Mouse (Mus musculus) embryonic facial prominence, embryonic 11.5 days (tissue): ENCODE measurements around the gene Abl1. TPM values are rescaled to one million over a fixed set of nuclear protein-coding genes. Genes with fewer than 3 reads are reported as not detected.

Experiments
- ATAC-seq: fragments of 200-750 bp; cut with Nextera tagmentation; replicated peaks from 2 replicates; pipeline ENCODE4 v1.8.0; 2017; ENCODE audit warnings: low read depth; ENCODE audit not compliant: insufficient number of reproducible peaks, low FRiP score, low TSS enrichment
- DNase-seq: peaks from one replicate; pipeline ENCODE4 v3.0.0-alpha.2; 2015; ENCODE audit warnings: low spot score
- H3K27ac ChIP-seq: fragments of 300-500 bp; sonication (generic); replicated peaks from 2 replicates; pipeline ENCODE4 v1.5.1; 2014; ENCODE audit warnings: mild to moderate bottlenecking, low read depth, low read length, control low read depth
- H3K27me3 ChIP-seq: fragments of 300-500 bp; sonication (generic); 2 replicates; pipeline ENCODE4 v1.6.1; 2014; ENCODE audit warnings: mild to moderate bottlenecking, low read length, moderate library complexity, mixed read lengths; ENCODE audit not compliant: control insufficient read depth, insufficient read depth
- H3K36me3 ChIP-seq: fragments of 300-500 bp; sonication (generic); replicated peaks from 2 replicates; pipeline ENCODE4 v1.6.1; 2014; ENCODE audit warnings: low read depth, mild to moderate bottlenecking, low read length, moderate library complexity, mixed read lengths; ENCODE audit not compliant: control insufficient read depth, insufficient read depth
- H3K4me1 ChIP-seq: fragments of 300-500 bp; sonication (generic); 2 replicates; pipeline ENCODE4 v1.6.1; 2014; ENCODE audit warnings: low read length, mixed read lengths; ENCODE audit not compliant: control insufficient read depth, insufficient read depth
- H3K4me2 ChIP-seq: fragments of 300-500 bp; sonication (generic); 2 replicates; pipeline ENCODE4 v1.6.1; 2014; ENCODE audit warnings: low read depth, mild to moderate bottlenecking, control low read depth, low read length, moderate library complexity
- H3K4me3 ChIP-seq: fragments of 300-500 bp; sonication (generic); 2 replicates; pipeline ENCODE4 v1.5.1; 2014; ENCODE audit warnings: low read depth, low read length, control low read depth
- H3K9ac ChIP-seq: fragments of 300-500 bp; sonication (generic); replicated peaks from 2 replicates; pipeline ENCODE4 v1.6.1; 2014; ENCODE audit warnings: mild to moderate bottlenecking, control low read depth, low read length
- H3K9me3 ChIP-seq: fragments of 300-500 bp; sonication (generic); replicated peaks from 2 replicates; pipeline ENCODE4 v1.6.1; 2016; ENCODE audit warnings: mild to moderate bottlenecking, low read length, inconsistent platforms, mixed read lengths; ENCODE audit not compliant: control insufficient read depth
- WGBS: fragments of 180-500 bp; shearing (Covaris S2); extraction: QIAGEN DNeasy Blood & Tissue Kit; methylation state at CpG from one replicate; pipeline ENCODE4 v1.1.7; 2014; 5-methylcytosine and 5-hydroxymethylcytosine counted together
- polyA plus RNA-seq: library from polyadenylated mRNA; unstranded; fragments of >200 nt; fragmentation: Nextera tagmentation; extraction: Ambion mirVana; gene quantifications from 2 replicates; pipeline ENCODE4 v1.2.1, GENCODE M21; 2014

The Abl1 gene
- polyA plus RNA-seq, 1 experiment from 2014 or later = 39.5 TPM

DNA sequence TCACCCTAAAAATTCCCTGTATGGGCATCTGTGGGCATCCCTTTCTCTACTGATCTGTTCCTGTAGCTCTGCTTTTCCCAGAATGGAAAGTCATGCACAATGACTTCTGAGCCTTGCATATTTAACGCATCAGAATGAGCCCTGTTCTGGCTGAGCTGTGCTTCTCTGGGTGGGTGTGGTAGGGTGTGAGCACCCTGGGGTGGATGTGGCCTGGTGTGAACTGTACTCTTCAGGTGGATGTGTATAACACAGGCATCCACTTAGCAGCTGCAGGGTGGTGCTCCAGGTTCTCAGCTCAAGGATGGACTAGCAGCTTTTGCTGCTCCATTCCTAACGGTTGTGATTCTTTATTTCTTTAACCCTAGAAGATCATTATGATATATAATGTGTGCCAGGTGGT lies 31.8 kb downstream of the Abl1 start:
- no peak overlapping the region for H3K4me2 ChIP-seq
- no peaks in the 10 kb centered on the region for H3K27me3 ChIP-seq
- no peak overlapping the region for H3K4me3 ChIP-seq
- no peak overlapping the region for H3K9ac ChIP-seq
- DNase-seq (no peak), ATAC-seq (no peak)
- H3K4me1 ChIP-seq = no peaks in the 10 kb centered on the region
- WGBS = 85% methylated on average over 2 of the region's 2 CpGs
- no peak overlapping the region for H3K27ac ChIP-seq
- no peaks in the 10 kb centered on the region for H3K36me3 ChIP-seq
- no peaks in the 10 kb centered on the region for H3K9me3 ChIP-seq

DNA sequence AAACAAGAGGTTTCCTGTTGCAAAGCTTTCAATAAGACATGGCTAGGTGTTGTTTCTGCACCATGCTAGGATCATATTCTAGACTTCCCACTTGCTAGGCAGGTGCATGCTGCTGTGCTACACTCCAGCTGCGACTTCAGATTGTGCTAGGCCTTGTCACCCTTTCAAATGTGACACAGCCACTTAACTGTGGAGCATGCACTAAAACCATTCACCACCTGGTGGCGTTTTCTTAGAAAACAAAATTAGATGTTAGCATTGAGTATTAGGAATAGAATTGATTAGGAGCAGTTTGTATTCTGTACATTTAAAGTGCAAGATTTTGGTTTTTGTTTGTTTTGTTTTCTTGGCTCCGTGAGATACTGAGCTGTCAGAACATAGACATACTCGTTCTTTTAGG lies 32.6 kb downstream of the Abl1 start:
- Histone ChIP-seq H3K4me3 (no peak overlapping the region), H3K9me3 (no peaks in the 10 kb centered on the region), H3K4me1 (no peaks in the 10 kb centered on the region), H3K27me3 (no peaks in the 10 kb centered on the region), H3K36me3 (no peaks in the 10 kb centered on the region), H3K9ac (no peak overlapping the region), H3K4me2 (no peak overlapping the region), H3K27ac (no peak overlapping the region)
- DNase-seq = peak; percentile 34
- 59% methylated on average over 4 of the region's 4 CpGs for WGBS
- no peak for ATAC-seq

DNA sequence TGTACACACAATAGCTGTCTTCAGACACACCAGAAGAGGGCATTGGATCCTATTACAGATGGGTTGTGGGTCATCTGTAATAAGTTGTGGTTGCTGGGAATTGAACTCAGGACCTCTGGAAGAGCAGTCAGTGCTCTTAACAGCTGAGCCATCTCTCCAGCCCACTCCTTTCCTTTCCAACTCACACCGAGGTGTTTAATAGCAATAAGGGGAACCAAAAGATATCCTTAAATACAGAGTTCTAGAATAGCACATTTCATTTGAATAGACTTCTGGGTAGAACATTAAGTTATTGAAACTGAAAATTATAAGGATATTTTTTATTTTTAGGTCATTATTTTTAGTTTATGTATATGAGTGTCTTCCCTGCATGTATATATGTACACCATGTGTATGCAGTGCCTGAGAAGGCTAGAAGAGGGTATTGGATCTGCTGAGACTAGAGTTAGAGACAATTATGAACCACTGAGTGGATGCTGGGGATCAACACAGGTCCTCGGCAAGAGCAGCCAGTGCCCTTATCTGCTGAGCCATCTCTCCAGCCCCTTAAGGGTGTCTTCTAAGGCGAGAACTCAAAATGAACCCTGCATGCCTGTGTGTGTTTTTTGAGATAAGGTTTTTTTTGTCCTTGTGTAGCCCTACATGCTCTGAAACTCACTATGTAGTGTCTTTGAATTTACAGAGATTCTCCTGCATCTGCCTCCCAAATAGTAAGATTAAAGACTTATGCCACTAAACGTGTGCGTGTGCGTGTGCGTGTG lies 36.7 kb downstream of the Abl1 start:
- Histone ChIP-seq H3K9ac (no peak overlapping the region), H3K27ac (no peak overlapping the region), H3K9me3 (no peaks in the 10 kb centered on the region), H3K36me3 (no peaks in the 10 kb centered on the region), H3K4me2 (no peak overlapping the region), H3K27me3 (no peaks in the 10 kb centered on the region), H3K4me3 (no peak overlapping the region), H3K4me1 (no peaks in the 10 kb centered on the region)
- 92% methylated on average over 7 of the region's 7 CpGs for WGBS
- ATAC-seq (no peak), DNase-seq (no peak)

DNA sequence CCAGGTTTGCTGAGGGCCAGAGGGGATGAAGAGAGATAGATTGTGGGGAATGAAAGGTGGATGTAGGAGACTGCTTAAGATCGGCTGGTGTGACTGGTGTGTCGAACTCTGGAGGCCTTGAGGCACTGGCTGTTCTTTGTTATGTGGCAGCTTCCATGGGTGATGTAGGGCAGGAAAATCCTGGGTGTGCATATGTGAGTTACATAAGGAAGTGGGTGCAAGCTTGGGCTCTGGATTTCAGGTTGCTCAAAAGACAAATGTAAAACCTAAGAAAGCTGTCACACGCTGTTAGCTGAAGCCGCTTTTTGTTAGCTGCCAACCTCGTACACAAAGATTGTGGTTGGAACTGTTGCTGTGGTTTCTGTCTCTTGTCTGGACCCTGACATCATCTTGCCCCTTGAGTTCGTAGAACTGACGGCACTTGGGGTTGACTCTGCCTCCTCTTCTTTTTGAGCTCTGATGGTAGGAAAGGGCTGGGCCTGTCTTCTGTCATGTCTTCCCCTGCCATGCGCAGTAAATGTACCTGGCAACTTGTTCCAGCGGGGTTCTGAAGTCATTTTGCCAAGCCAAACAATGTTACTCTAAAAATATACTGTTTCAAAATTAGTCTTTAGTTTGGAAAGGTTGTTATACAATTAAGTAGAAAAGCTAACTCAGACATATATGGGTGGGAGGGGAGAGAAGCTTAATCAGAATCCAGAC lies 39.6 kb downstream of the Abl1 start:
- H3K9ac ChIP-seq = no peak overlapping the region
- DNase-seq (no peak), ATAC-seq (no peak)
- no peaks in the 10 kb centered on the region for H3K36me3 ChIP-seq
- no peak overlapping the region for H3K4me2 ChIP-seq
- 83% methylated on average over 9 of the region's 9 CpGs for WGBS
- no peak overlapping the region for H3K27ac ChIP-seq
- no peaks in the 10 kb centered on the region for H3K27me3 ChIP-seq
- no peaks in the 10 kb centered on the region for H3K4me1 ChIP-seq
- H3K9me3 ChIP-seq = no peaks in the 10 kb centered on the region
- H3K4me3 ChIP-seq = no peak overlapping the region

DNA sequence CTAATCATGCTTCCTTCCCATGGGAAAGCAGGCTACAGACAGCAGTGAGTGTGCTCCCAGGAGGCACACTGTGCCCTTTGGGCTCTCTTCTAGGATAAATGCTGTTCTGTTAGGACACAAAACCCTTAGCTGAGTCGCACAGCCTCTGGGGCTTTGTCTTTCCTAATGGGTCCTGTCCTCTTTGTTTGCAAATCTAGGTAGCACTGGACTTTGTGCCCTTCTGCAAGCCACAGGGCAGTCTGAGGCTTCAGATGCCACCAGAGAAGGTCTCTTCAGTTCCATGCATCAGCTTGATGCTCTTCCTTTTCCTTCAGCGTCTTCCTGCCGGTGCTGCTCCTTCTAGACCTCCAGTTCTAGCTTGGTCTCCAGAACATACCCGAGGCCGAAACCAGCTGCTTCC lies 42.5 kb downstream of the Abl1 start:
- no peak for ATAC-seq
- 90% methylated on average over 5 of the region's 5 CpGs for WGBS
- no peak overlapping the region for H3K4me2 ChIP-seq
- no peak overlapping the region for H3K9ac ChIP-seq
- no peaks in the 10 kb centered on the region for H3K4me1 ChIP-seq
- no peak for DNase-seq
- no peaks in the 10 kb centered on the region for H3K27me3 ChIP-seq
- no peaks in the 10 kb centered on the region for H3K9me3 ChIP-seq
- H3K4me3 ChIP-seq = no peak overlapping the region
- H3K36me3 ChIP-seq = no peaks in the 10 kb centered on the region
- H3K27ac ChIP-seq = no peak overlapping the region

DNA sequence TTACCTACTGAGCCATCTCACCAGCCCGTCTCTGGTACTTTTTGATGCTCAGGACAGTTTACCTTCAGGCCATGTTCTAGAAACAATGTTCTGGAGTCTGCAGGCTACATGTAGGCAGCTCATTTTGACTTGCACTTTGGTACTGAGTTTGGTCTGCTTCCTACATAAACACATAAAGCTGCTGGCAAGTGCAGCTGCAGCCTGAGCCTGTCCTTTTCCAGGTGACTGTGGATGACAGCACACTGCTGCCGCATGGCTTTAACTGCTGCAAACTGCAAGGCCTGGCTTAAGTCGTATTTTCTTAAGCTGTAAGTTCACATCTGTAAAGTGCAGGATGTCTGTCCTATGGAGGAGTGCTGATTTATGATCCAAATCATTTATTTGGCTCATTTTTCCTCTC lies 44.3 kb downstream of the Abl1 start:
- Histone ChIP-seq H3K4me2 (no peak overlapping the region), H3K9ac (no peak overlapping the region), H3K4me3 (no peak overlapping the region), H3K36me3 (no peaks in the 10 kb centered on the region), H3K9me3 (no peaks in the 10 kb centered on the region), H3K4me1 (no peaks in the 10 kb centered on the region), H3K27me3 (no peaks in the 10 kb centered on the region), H3K27ac (no peak overlapping the region)
- ATAC-seq (no peak), DNase-seq (no peak)
- 75% methylated on average over 3 of the region's 3 CpGs for WGBS

DNA sequence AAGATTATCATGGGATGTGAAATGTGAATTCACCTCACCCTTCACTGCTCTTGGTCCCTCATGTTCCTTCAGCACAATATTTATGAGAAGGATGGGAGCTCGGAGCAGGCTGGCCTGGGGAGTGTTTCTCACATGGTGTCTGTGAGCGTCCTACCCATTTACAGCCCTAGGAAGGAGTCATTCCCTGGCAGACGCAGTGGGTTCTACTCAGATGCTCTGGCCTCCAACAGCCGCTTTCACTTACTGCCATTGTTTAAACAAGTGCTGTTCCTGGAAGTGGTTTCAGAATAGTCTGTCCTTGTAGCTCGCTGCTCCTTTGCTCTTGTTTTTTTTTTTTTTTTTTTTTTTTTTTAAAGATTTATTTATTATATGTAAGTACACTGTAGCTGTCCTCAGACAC lies 45.4 kb downstream of the Abl1 start:
- H3K4me1 ChIP-seq = no peaks in the 10 kb centered on the region
- no peaks in the 10 kb centered on the region for H3K27me3 ChIP-seq
- H3K4me2 ChIP-seq = no peak overlapping the region
- WGBS = 71% methylated on average over 5 of the region's 5 CpGs
- H3K4me3 ChIP-seq = no peak overlapping the region
- H3K9me3 ChIP-seq = no peaks in the 10 kb centered on the region
- ATAC-seq (no peak), DNase-seq (no peak)
- H3K9ac ChIP-seq = no peak overlapping the region
- no peak overlapping the region for H3K27ac ChIP-seq
- no peaks in the 10 kb centered on the region for H3K36me3 ChIP-seq

DNA sequence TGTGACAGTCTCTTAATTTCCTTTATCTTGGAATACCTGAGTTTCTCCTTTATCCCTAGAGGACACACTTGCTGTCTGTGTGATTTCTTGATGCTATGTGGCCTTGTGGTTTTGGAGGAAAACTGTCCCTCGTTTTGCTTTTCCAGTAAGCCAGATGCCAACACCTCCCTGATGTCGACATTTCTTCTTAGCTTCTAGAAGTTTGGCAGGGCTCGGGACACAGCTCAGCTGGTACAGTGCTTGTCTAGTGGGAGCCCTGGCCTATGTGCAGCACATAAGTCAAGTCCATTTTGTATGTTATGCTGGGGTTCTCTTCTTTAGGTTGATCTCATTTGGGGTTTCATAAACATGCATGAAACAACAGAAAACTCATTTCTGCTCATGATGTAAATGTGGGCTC lies 50.9 kb downstream of the Abl1 start:
- Histone ChIP-seq H3K4me2 (no peak overlapping the region), H3K27me3 (no peaks in the 10 kb centered on the region), H3K9me3 (no peaks in the 10 kb centered on the region), H3K27ac (no peak overlapping the region), H3K4me3 (no peak overlapping the region), H3K36me3 (no peaks in the 10 kb centered on the region), H3K4me1 (no peaks in the 10 kb centered on the region), H3K9ac (no peak overlapping the region)
- WGBS = 70% methylated on average over 3 of the region's 3 CpGs
- no peak for DNase-seq
- ATAC-seq = no peak
